Mouse (Mus musculus) MEL (cell line): ENCODE measurements around the gene Pak6. TPM values are rescaled to one million over a fixed set of nuclear protein-coding genes. Genes with fewer than 3 reads are reported as not detected.

Source experiments
- DNase-seq: peaks from one replicate; pipeline ENCODE4 v3.0.0; 2011; ENCODE audit warnings: low read depth, low spot score
- H3K27ac ChIP-seq: 2 replicates; pipeline ENCODE4 v1.5.1; 2012; ENCODE audit warnings: low read depth, mild to moderate bottlenecking, control low read depth, low read length, moderate library complexity; ENCODE audit not compliant: control insufficient read depth
- H3K27me3 ChIP-seq, 2 experiments: fragments of 150-350 bp in 1 of 2; sonication (generic) in 1 of 2; 2 replicates each; pipeline ENCODE4 v1.6.1; 2012; ENCODE audit warnings: low read length in 2 of 2, mild to moderate bottlenecking in 2 of 2, improper control_type of control experiment in 1 of 2, moderate library complexity in 1 of 2; ENCODE audit not compliant: insufficient read depth in 2 of 2, control insufficient read depth in 1 of 2
- H3K36me3 ChIP-seq, 2 experiments: 2 replicates each; pipeline ENCODE4 v1.6.1; 2012 to 2014; ENCODE audit warnings: low read length in 2 of 2, improper control_type of control experiment in 1 of 2, inconsistent platforms in 1 of 2, mild to moderate bottlenecking in 1 of 2; ENCODE audit not compliant: insufficient read depth in 2 of 2, control insufficient read depth in 1 of 2
- H3K4me1 ChIP-seq, 2 experiments: fragments of 150-350 bp in 1 of 2; sonication (generic) in 1 of 2; 2 replicates each; pipeline ENCODE4 v1.6.1; 2012; ENCODE audit warnings: low read length in 2 of 2, improper control_type of control experiment in 1 of 2, mild to moderate bottlenecking in 1 of 2; ENCODE audit not compliant: insufficient read depth in 2 of 2, control insufficient read depth in 1 of 2
- H3K4me3 ChIP-seq, 2 experiments: fragments of 150-350 bp in 1 of 2; sonication (generic) in 1 of 2; 2 replicates each; pipeline ENCODE4 v1.5.1; 2012; ENCODE audit warnings: low read depth in 2 of 2, low read length in 2 of 2, mild to moderate bottlenecking in 2 of 2, moderate library complexity in 2 of 2, control low read depth in 1 of 2, improper control_type of control experiment in 1 of 2; ENCODE audit not compliant: control insufficient read depth in 1 of 2, insufficient read depth in 1 of 2
- H3K79me2 ChIP-seq: 2 replicates; pipeline ENCODE4 v1.6.1; 2012; ENCODE audit warnings: mild to moderate bottlenecking, low read length, moderate library complexity; ENCODE audit not compliant: control insufficient read depth, poor library complexity, insufficient read depth
- H3K9ac ChIP-seq: 2 replicates; pipeline ENCODE4 v1.6.1; 2012; ENCODE audit warnings: low read depth, mild to moderate bottlenecking, control low read depth, low read length, moderate library complexity; ENCODE audit not compliant: control insufficient read depth, poor library complexity, severe bottlenecking
- H3K9me3 ChIP-seq: fragments of 150-350 bp; sonication (generic); replicated peaks from 2 replicates; pipeline ENCODE4 v1.6.1; 2012; ENCODE audit warnings: mild to moderate bottlenecking, low read length, improper control_type of control experiment, moderate library complexity; ENCODE audit not compliant: insufficient read depth
- BHLHE40 ChIP-seq: IDR thresholded peaks from 2 replicates; pipeline ENCODE4 v1.6.1; 2012; ENCODE audit warnings: low read depth, mild to moderate bottlenecking, inconsistent platforms, low read length, improper control_type of control experiment, borderline replicate concordance
- CHD1 ChIP-seq: IDR thresholded peaks from 2 replicates; pipeline ENCODE4 v1.6.1; 2012; ENCODE audit warnings: low read depth, mild to moderate bottlenecking, inconsistent platforms, low read length, improper control_type of control experiment
- CHD2 ChIP-seq: IDR thresholded peaks from 2 replicates; pipeline ENCODE4 v1.6.1; 2011; ENCODE audit warnings: low read length, improper control_type of control experiment
- E2F4 ChIP-seq: IDR thresholded peaks from 2 replicates; pipeline ENCODE4 v1.6.1; 2011; ENCODE audit warnings: low read depth, low read length, improper control_type of control experiment, borderline replicate concordance
- ELF1 ChIP-seq: IDR thresholded peaks from 2 replicates; pipeline ENCODE4 v1.6.1; 2014; ENCODE audit warnings: low read depth, mild to moderate bottlenecking, inconsistent platforms, low read length, improper control_type of control experiment, moderate library complexity
- EP300 ChIP-seq, 2 experiments: IDR thresholded peaks; 2 replicates each; pipeline ENCODE4 v1.6.1; 2011; ENCODE audit warnings: improper control_type of control experiment in 2 of 2, low read length in 2 of 2, low read depth in 1 of 2, mild to moderate bottlenecking in 1 of 2
- ETS1 ChIP-seq: IDR thresholded peaks from 2 replicates; pipeline ENCODE4 v1.6.1; 2012; ENCODE audit warnings: low read depth, mild to moderate bottlenecking, inconsistent platforms, low read length, improper control_type of control experiment, moderate library complexity
- GATA1 ChIP-seq: IDR thresholded peaks from 2 replicates; pipeline ENCODE4 v1.6.1; 2011; ENCODE audit warnings: low read depth, low read length, improper control_type of control experiment
- HCFC1 ChIP-seq: IDR thresholded peaks from 2 replicates; pipeline ENCODE4 v1.6.1; 2012; ENCODE audit warnings: low read depth, mild to moderate bottlenecking, inconsistent platforms, low read length, improper control_type of control experiment, moderate library complexity
- JUND ChIP-seq: IDR thresholded peaks from 2 replicates; pipeline ENCODE4 v1.6.1; 2011; ENCODE audit warnings: low read depth, mild to moderate bottlenecking, improper control_type of control experiment, low read length
- MAFK ChIP-seq: IDR thresholded peaks from 2 replicates; pipeline ENCODE4 v1.6.1; 2011; ENCODE audit warnings: low read depth, mild to moderate bottlenecking, low read length, improper control_type of control experiment, borderline replicate concordance
- MAX ChIP-seq: IDR thresholded peaks from 2 replicates; pipeline ENCODE4 v1.6.1; 2011; ENCODE audit warnings: low read length, improper control_type of control experiment
- MAZ ChIP-seq: IDR thresholded peaks from 2 replicates; pipeline ENCODE4 v1.6.1; 2012; ENCODE audit warnings: low read depth, mild to moderate bottlenecking, inconsistent platforms, low read length, improper control_type of control experiment
- MEF2A ChIP-seq: IDR thresholded peaks from 2 replicates; pipeline ENCODE4 v1.6.1; 2014; ENCODE audit warnings: low read depth, mild to moderate bottlenecking, inconsistent platforms, low read length, improper control_type of control experiment; ENCODE audit not compliant: poor library complexity, insufficient replicate concordance, severe bottlenecking; ENCODE audit errors: extremely low read depth
- MYC ChIP-seq: IDR thresholded peaks from 2 replicates; pipeline ENCODE4 v1.6.1; 2011; ENCODE audit warnings: low read depth, mild to moderate bottlenecking, low read length, improper control_type of control experiment, moderate library complexity
- POLR2AphosphoS2 ChIP-seq: IDR thresholded peaks from 2 replicates; pipeline ENCODE4 v1.6.1; 2011; ENCODE audit warnings: low read length, improper control_type of control experiment
- POLR2AphosphoS5 ChIP-seq: IDR thresholded peaks from 2 replicates; pipeline ENCODE4 v1.6.1; 2012; ENCODE audit warnings: low read depth, borderline replicate concordance, mild to moderate bottlenecking, inconsistent platforms, low read length, moderate library complexity, mixed read lengths
- RAD21 ChIP-seq: IDR thresholded peaks from 2 replicates; pipeline ENCODE4 v1.6.1; 2011; ENCODE audit warnings: mild to moderate bottlenecking, low read depth, low read length, improper control_type of control experiment
- SMC3 ChIP-seq: IDR thresholded peaks from 2 replicates; pipeline ENCODE4 v1.6.1; 2011; ENCODE audit warnings: low read depth, low read length, improper control_type of control experiment
- TBP ChIP-seq: IDR thresholded peaks from 2 replicates; pipeline ENCODE4 v1.8.0; 2011; ENCODE audit warnings: low read depth, low read length, improper control_type of control experiment
- UBTF ChIP-seq: IDR thresholded peaks from 2 replicates; pipeline ENCODE4 v1.6.1; 2012; ENCODE audit warnings: low read depth, mild to moderate bottlenecking, inconsistent platforms, low read length, improper control_type of control experiment, moderate library complexity, borderline replicate concordance; ENCODE audit not compliant: insufficient read depth
- USF2 ChIP-seq, 2 experiments: IDR thresholded peaks; 2 replicates each; pipeline ENCODE4 v1.6.1; 2011 to 2012; ENCODE audit warnings: improper control_type of control experiment in 2 of 2, low read length in 2 of 2, borderline replicate concordance in 1 of 2, inconsistent platforms in 1 of 2, low read depth in 1 of 2, mild to moderate bottlenecking in 1 of 2; ENCODE audit not compliant: insufficient read depth in 1 of 2
- ZKSCAN1 ChIP-seq: IDR thresholded peaks from 2 replicates; pipeline ENCODE4 v1.6.1; 2012; ENCODE audit warnings: low read depth, mild to moderate bottlenecking, inconsistent platforms, low read length, improper control_type of control experiment, moderate library complexity
- ZMIZ1 ChIP-seq: IDR thresholded peaks from 2 replicates; pipeline ENCODE4 v1.6.1; 2012; ENCODE audit warnings: low read depth, mild to moderate bottlenecking, inconsistent platforms, low read length, improper control_type of control experiment, moderate library complexity
- polyA plus RNA-seq, 2 experiments: library from polyadenylated mRNA; stranded (reverse) in 1 of 2; unstranded in 1 of 2; fragments of >175 nt in 1 of 2; fragments of >200 nt in 1 of 2; gene quantifications; 2 replicates each; pipeline versions ENCODE4 v1.2.1 to v1.2.4; 2012; ENCODE audit warnings: low replicate concordance in 2 of 2, low read depth in 1 of 2; ENCODE audit not compliant: insufficient read length in 2 of 2, insufficient read depth in 1 of 2, missing spikeins in 1 of 2
- total RNA-seq: library from RNA; depleted of rRNA; stranded (reverse); fragments of 300-350 nt; gene quantifications from 2 replicates; pipeline ENCODE4 v1.2.3, GENCODE M21; 2012

Gene Pak6
- total and polyA plus RNA-seq, 3 experiments = 25.4 to 25.9 TPM; not detected in 1

DNA sequence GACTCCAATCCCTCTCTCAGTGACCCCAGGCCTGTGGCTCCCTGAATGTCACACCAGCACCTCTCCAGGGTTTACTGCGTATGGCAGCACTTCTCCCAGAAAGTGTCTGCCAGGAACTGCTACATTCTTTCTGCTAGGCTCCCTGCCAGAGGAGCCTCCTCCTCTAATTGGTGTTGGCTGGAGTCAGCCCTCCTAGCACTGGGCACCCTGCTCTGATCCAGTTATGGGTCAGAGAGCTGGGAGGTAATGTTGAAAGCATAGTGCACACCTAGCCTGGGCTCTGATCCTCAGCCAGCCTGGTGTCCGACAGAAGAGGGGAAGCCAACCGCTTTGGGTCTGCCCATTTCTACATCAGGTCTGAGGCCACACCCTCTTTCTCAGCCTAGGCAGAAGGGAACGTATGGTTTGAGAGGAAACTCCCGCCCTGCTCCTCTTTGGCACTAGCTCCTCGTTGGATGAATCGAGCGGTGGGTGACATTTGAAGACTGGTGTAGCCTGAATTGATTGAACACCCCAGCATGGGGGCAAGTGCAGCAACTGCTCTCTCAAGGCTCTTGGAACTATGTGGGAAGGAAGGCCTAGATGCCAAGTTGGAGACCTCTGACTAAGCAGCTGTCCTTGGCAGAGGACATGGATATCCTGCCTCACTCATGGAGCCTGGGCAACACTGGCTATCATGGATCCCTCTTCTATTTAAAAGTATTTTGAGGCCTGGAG, 19.6 kb downstream of the Pak6 start:
- Histone ChIP-seq H3K4me1 (0 out of 4 replicates have a peak, but pooled peaks cover 0 to 4% of the 10 kb centered on the region in 2 experiments), H3K4me3 (no peak overlapping the region), H3K79me2 (no peaks in the 10 kb centered on the region), H3K9ac (no peak overlapping the region), H3K27me3 (no peaks in the 10 kb centered on the region)
- no peak for DNase-seq
- TF ChIP-seq MAFK = no peak
- no peak for TF ChIP-seq MEF2A
- TF ChIP-seq CHD1 = no peak
- TF ChIP-seq CHD2 = no peak
- no peak for TF ChIP-seq POLR2AphosphoS5
- no peak for TF ChIP-seq RAD21
- TF ChIP-seq MAZ = no peak
- TF ChIP-seq, all 39 proteins: peak for 0
- Histone ChIP-seq H3K27ac (no peak overlapping the region), H3K9me3 (no peaks in the 10 kb centered on the region), H3K36me3 (peaks cover 0 to 2% of the 10 kb centered on the region in 2 experiments; a peak in 1 of 4 replicates)

DNA sequence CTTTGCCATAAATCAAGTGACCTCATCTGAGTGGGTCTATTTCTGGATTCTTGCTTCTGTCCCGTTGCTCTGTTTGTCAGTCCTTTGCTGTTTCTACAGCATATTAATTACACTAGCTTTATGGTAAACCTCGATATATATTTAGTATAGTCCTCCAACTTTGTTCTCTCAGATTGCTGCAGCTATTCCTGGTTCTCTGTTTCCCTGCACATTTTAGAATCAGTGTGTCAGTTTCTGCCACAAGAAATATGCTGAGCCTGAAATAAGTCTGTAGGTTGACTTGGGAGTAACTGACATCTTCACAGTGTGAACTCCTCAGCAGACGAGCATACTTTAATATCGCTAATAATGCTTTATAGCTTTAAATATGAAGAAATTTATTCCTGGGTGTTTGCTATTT, 22.0 kb downstream of the Pak6 start:
- Histone ChIP-seq H3K9me3 (no peaks in the 10 kb centered on the region), H3K79me2 (no peaks in the 10 kb centered on the region), H3K27ac (no peak overlapping the region), H3K4me1 (0 out of 4 replicates have a peak, but pooled peaks cover 0 to 4% of the 10 kb centered on the region in 2 experiments), H3K9ac (no peak overlapping the region), H3K27me3 (no peaks in the 10 kb centered on the region), H3K4me3 (no peak overlapping the region), H3K36me3 (peaks cover 0 to 2% of the 10 kb centered on the region in 2 experiments; a peak in 1 of 4 replicates)
- no peak for DNase-seq
- TF ChIP-seq JUND = no peak
- no peak for TF ChIP-seq GATA1
- no peak for TF ChIP-seq HCFC1
- no peak for TF ChIP-seq TBP
- TF ChIP-seq CHD1 = no peak
- no peak for TF ChIP-seq BHLHE40
- no peak for TF ChIP-seq ELF1
- no peak for TF ChIP-seq E2F4
- no peak for TF ChIP-seq USF2 (IDR thresholded peaks at IDR 0.05; ENCODE audit: borderline replicate concordance in 1 of 2, insufficient read depth in 1 of 2, low read depth in 1 of 2, low read length in 2 of 2)
- TF ChIP-seq EP300 (IDR thresholded peaks at IDR 0.05; ENCODE audit: low read depth in 1 of 2, low read length in 2 of 2) = no peak
- no peak for TF ChIP-seq UBTF
- TF ChIP-seq MYC = no peak
- TF ChIP-seq ZKSCAN1 = no peak
- no peak for TF ChIP-seq SMC3
- TF ChIP-seq ZMIZ1 = no peak
- TF ChIP-seq MAX = no peak
- TF ChIP-seq POLR2AphosphoS2 = no peak
- no peak for TF ChIP-seq ETS1
